28 mouse cellular contexts compared by ENCODE assay signal in genomic region chr8:77552491-77552890, GRCm38 (mm10). TPM values are rescaled to one million over a fixed set of nuclear protein-coding genes. Genes with fewer than 3 reads are reported as not detected.
"Had no signal": no experiment of that assay in that cellular context is flagged by ENCODE, and none has a peak within 500 bp of the region (broad histone marks: within the 10 kb centered on the region; RNA-seq: fewer than 3 reads in every experiment).

No protein-coding gene starts in this region.

- ATAC-seq: forebrain, embryonic 13.5 days; forebrain, embryonic 14.5 days; forebrain, embryonic 15.5 days; forebrain, embryonic 16.5 days; forebrain, postnatal 0 days had no signal

- H3K27me3 ChIP-seq: embryonic facial prominence, embryonic 12.5 days; embryonic facial prominence, embryonic 13.5 days; embryonic facial prominence, embryonic 15.5 days; forebrain, embryonic 12.5 days; forebrain, embryonic 13.5 days; forebrain, embryonic 15.5 days had no signal

- DNase-seq: cerebellum, adult 2 months; cerebellum, adult 8-10 months; cerebellum, adult 9-10 months; cerebellum, adult 9-11 months; cerebellum, postnatal 10 days; cerebellum, postnatal 14 days; cerebellum, postnatal 25 days; cerebellum, postnatal 36 days; embryo, embryonic 11 days; forebrain, postnatal 0 days; gastrocnemius, adult 2 months; gastrocnemius, postnatal 10 days; gastrocnemius, postnatal 14 days; gastrocnemius, postnatal 25 days; gastrocnemius, postnatal 36 days; heart, adult 18-20 months; heart, adult 2 months had no signal

- H3K27ac ChIP-seq: embryonic facial prominence, embryonic 10.5 days; embryonic facial prominence, embryonic 12.5 days; embryonic facial prominence, embryonic 13.5 days; embryonic facial prominence, embryonic 15.5 days; forebrain, embryonic 10.5 days; forebrain, embryonic 12.5 days; forebrain, embryonic 13.5 days; forebrain, embryonic 15.5 days; gastrocnemius, adult 2 months; heart, adult 2 months had no signal

- H3K4me3 ChIP-seq: embryonic facial prominence, embryonic 10.5 days; embryonic facial prominence, embryonic 12.5 days; embryonic facial prominence, embryonic 13.5 days; embryonic facial prominence, embryonic 15.5 days; erythroblast, embryonic 14.5 days; forebrain, embryonic 10.5 days; forebrain, embryonic 12.5 days; forebrain, embryonic 13.5 days; forebrain, embryonic 15.5 days; gastrocnemius, adult 2 months; heart, adult 2 months had no signal

- H3K4me2 ChIP-seq: embryonic facial prominence, embryonic 12.5 days; embryonic facial prominence, embryonic 13.5 days; embryonic facial prominence, embryonic 15.5 days; forebrain, embryonic 12.5 days; forebrain, embryonic 13.5 days; forebrain, embryonic 15.5 days had no signal

- H3K9me3 ChIP-seq: embryonic facial prominence, embryonic 10.5 days; embryonic facial prominence, embryonic 15.5 days; forebrain, embryonic 10.5 days; forebrain, embryonic 12.5 days; forebrain, embryonic 13.5 days; forebrain, embryonic 15.5 days had no signal

- H3K9ac ChIP-seq: embryonic facial prominence, embryonic 12.5 days; embryonic facial prominence, embryonic 13.5 days; embryonic facial prominence, embryonic 15.5 days; forebrain, embryonic 12.5 days; forebrain, embryonic 13.5 days; forebrain, embryonic 15.5 days; forebrain, postnatal 0 days had no signal

RNA-seq across cellular contexts. Expression of gene Tmem184c, which starts 58.0 kb away (rescaled TPM):
- polyA plus RNA-seq: erythroblast, embryonic 14.5 days had no signal
